Mouse (Mus musculus): Measurements from ENCODE around the gene Ptprk.

DNA sequence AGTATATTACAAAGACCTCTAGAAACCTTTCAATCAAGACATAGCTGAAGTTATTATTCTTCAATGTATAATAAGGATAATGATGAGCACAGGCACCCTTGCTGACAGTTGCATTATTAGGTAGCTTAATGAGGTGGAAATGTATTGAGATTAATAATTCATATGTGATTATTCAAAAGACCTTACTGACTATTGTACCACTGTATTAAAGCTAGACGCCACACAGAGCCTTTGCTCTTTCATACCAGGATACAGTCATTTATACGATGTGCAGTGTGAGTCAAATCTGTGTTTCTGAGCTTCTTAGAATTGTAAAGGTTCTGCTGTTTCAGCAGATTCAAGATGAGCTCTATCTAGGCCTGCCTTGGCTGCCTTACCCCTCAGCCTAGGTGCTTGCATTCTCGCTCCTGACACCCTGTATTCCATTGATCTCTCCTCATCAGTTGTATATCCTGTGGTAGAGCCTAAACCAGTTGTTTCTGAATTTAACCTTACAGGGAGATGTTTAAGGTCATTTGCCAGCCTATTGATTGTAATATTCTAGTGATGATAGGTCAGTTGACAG, 489.6 kb downstream of the Ptprk start:
- TF ChIP-seq CTCF (IDR thresholded peaks at IDR 0.05; ENCODE audit: low read depth, low read length): no peak
- no peak for TF ChIP-seq GATA2 (IDR thresholded peaks at IDR 0.05; ENCODE audit: borderline replicate concordance, low read depth, low read length)
- no peak for TF ChIP-seq POLR2AphosphoS5 (IDR thresholded peaks at IDR 0.05; ENCODE audit: insufficient replicate concordance, low read depth, low read length)
- TF ChIP-seq TAL1 (conservative IDR thresholded peaks at IDR 0.05; ENCODE audit: low read depth, low read length): no peak
- no peak for TF ChIP-seq GATA1 (IDR thresholded peaks at IDR 0.05; ENCODE audit: borderline replicate concordance, low read length)
